20 mouse cellular contexts compared by ENCODE assay signal in genomic region chr7:68044621-68045020, GRCm38 (mm10).
DNase-seq lines count a peak whose midpoint lies in the region; TF ChIP-seq lines count a peak whose summit lies in the region.
"Had no signal": no experiment of that assay in that cellular context is flagged by ENCODE, and none has a peak within 500 bp of the region (broad histone marks: within the 10 kb centered on the region; RNA-seq: fewer than 3 reads in every experiment).

No protein-coding gene starts in this region.

- H3K4me1 ChIP-seq in kidney, adult 2 months (ENCODE audit: control insufficient read depth, insufficient read depth, low read length): peaks cover 29% of the 10 kb centered on the region
- no peaks in the 10 kb centered on the region for H3K4me1 ChIP-seq in thymus, adult 2 months (replicated peaks; ENCODE audit: control insufficient read depth, insufficient read depth, low read length)

- no peak for TF ChIP-seq CTCF in kidney, adult 2 months (conservative IDR thresholded peaks at IDR 0.05; ENCODE audit: insufficient read depth, insufficient read length, low read depth, low read length)
- TF ChIP-seq CTCF in thymus, adult 2 months (IDR thresholded peaks at IDR 0.05; ENCODE audit: borderline replicate concordance, control insufficient read depth, extremely low read depth, insufficient read depth, low read length, poor library complexity): no peak

- TF ChIP-seq POLR2A in kidney, adult 2 months (IDR thresholded peaks at IDR 0.05; ENCODE audit: low read depth, low read length): no peak
- TF ChIP-seq POLR2A in thymus, adult 2 months (IDR thresholded peaks at IDR 0.05; ENCODE audit: control insufficient read depth, extremely low read depth, insufficient read depth, low read length, poor library complexity): no peak

- no peak for DNase-seq in kidney, adult 2 months
- DNase-seq in kidney, adult 11 months: no peak
- DNase-seq in NIH3T3 (ENCODE audit: low read depth): peak; percentile 24
- no peak for DNase-seq in yolk sac, embryonic 10.5 days (ENCODE audit: low spot score)
- DNase-seq in thymus, adult 2 months: no peak
- DNase-seq: adrenal gland, adult 2 months; adrenal gland, postnatal 10 days; adrenal gland, postnatal 25 days; B cell, adult 2 months; cerebellum, adult 11 months; cerebellum, adult 18-20 months; cerebellum, adult 8-10 months; cerebellum, adult 9-11 months; cerebellum, postnatal 14 days; cerebellum, postnatal 36 days had no signal

- 74% methylated on average over 4 of the region's 4 CpGs for WGBS in kidney, adult 2 months
- 82% methylated on average over 4 of the region's 4 CpGs for WGBS in thymus, adult 2 months

- no peak overlapping the region for H3K4me3 ChIP-seq in kidney, adult 2 months (ENCODE audit: insufficient read depth, low read depth, low read length)
- no peak overlapping the region for H3K4me3 ChIP-seq in thymus, adult 2 months (ENCODE audit: control insufficient read depth, insufficient read depth, low read length)
- H3K4me3 ChIP-seq: embryonic facial prominence, embryonic 10.5 days; embryonic facial prominence, embryonic 12.5 days; forebrain, embryonic 13.5 days; forebrain, embryonic 15.5 days had no signal

- H3K27ac ChIP-seq in kidney, adult 2 months (ENCODE audit: insufficient read depth, low read depth, low read length): peak overlapping the region; percentile 47; the same call in 1 of the 2 replicates
- H3K27ac ChIP-seq in thymus, adult 2 months (ENCODE audit: control insufficient read depth, insufficient read depth, low read length): no peak overlapping the region
- H3K27ac ChIP-seq: embryonic facial prominence, embryonic 10.5 days; embryonic facial prominence, embryonic 12.5 days; forebrain, embryonic 13.5 days; forebrain, embryonic 15.5 days had no signal

- H3K27me3 ChIP-seq in kidney, adult 2 months (replicated peaks; ENCODE audit: control insufficient read depth, insufficient read depth, low read length): no peaks in the 10 kb centered on the region
- H3K27me3 ChIP-seq in thymus, adult 2 months (ENCODE audit: control insufficient read depth, insufficient read depth, low read length): no peaks in the 10 kb centered on the region
- H3K27me3 ChIP-seq: embryonic facial prominence, embryonic 12.5 days; forebrain, embryonic 13.5 days; forebrain, embryonic 15.5 days had no signal

- no peaks in the 10 kb centered on the region for H3K36me3 ChIP-seq in kidney, adult 2 months (ENCODE audit: control insufficient read depth, insufficient read depth, low read length)
- no peaks in the 10 kb centered on the region for H3K36me3 ChIP-seq in thymus, adult 2 months (ENCODE audit: control insufficient read depth, insufficient read depth, low read length)
- H3K36me3 ChIP-seq: forebrain, embryonic 15.5 days; G1E had no signal
